Mouse (Mus musculus) right cerebral cortex, postnatal 36 days (tissue): ENCODE measurements around the gene Moap1.
A peak's percentile ranks its signal among the peaks of the same experiment; 100 is the strongest.

Experiments
- DNase-seq, 2 experiments: peaks; one replicate each; pipeline ENCODE4 v3.0.0; 2022; ENCODE audit warnings: low spot score in 2 of 2, mixed read lengths in 1 of 2

The Moap1 gene

DNA sequence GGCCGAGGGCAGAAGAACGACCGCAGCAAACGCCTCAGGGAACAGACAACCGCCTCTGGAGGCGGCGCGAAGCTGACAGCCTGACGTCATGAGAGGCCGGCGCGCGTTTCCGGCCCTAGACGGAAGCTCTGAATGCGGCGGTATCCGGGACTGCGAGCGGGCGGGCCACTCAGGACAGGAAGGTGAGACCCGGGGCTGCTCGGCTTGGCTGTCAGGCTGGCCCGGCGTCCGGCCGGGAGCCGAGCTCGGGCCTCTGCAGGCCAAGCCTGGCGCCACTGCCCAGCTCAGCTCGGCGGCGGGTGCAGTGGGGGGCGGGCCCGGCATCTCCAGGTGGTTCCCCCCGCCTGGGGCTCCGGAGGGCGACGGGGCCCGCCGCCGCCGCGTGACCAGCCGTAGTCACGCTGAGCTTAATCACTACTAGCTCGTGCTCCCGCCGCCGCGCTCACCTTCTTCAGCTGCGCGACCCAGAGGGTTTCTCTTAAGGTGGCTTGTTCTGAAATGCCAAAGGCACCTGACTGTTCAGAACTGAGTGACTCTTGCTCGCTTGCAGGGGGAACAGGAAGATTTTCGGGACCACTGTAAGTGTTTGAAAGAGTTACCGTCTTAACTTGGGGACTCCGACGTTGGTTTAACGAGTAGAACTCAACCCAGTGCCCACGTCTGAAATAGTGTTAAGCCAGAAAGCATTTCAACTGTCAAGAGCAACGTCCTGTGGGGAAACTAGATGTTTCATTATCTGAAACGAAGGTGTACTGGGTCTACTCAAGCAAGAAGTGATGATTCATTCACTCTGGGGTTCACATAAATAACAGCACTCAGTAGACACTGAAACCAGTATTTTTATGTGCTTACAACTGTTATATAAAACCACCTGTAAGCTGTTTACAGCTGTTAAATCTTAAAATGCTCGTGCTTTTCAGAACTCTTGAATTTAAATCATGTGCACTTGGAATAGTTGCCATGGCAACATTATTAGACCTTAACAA lies at the start of gene Moap1, which contains the start of gene Tmem251:
Gene Moap1 (minus strand): TSS at position 73 of the 986 bp plus-strand sequence.
Gene Tmem251 (plus strand): TSS at position 174 of the 986 bp plus-strand sequence.
- DNase-seq: peak; percentile 89 to 91

DNA sequence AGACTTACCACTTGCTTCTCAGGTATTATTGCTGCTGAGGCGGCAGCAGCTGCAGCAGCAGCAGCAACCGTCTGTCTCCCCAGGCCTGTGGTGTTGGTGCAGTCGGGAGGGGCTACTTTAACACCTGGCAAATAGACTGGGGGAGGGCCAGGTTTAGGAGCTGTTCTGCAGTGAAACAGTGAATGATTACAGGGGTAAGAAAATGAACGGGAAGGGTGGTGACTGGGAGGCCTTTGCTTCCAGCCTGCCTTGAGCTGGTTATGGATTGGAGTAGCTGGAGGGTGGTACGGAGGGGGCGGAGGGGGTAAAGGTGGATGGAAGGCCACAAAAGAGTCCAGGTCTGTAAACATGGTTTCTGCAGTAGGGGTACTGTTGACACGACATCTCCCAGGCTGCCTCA lies 44.5 kb upstream of the Moap1 start:
- DNase-seq: no peak

DNA sequence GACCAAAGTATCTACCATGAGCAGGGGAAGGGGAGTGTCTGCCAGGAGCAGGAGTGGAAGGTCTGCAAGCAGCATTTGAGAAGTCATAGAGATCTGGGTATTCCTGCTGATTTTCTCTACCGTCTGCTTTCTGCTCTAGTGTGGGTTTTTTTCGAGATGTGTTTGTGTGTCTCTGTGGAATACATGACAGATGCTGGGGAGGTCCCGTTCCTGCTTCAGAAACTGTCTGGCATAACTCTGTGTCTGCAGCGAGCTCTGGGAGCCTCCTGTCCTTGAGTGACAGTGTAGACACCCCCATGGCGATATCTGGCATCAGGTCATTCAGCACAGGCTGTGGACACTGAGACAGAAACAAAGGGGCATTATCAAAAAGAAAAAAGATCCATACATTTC lies 42.1 kb upstream of the Moap1 start:
- DNase-seq: no peak

DNA sequence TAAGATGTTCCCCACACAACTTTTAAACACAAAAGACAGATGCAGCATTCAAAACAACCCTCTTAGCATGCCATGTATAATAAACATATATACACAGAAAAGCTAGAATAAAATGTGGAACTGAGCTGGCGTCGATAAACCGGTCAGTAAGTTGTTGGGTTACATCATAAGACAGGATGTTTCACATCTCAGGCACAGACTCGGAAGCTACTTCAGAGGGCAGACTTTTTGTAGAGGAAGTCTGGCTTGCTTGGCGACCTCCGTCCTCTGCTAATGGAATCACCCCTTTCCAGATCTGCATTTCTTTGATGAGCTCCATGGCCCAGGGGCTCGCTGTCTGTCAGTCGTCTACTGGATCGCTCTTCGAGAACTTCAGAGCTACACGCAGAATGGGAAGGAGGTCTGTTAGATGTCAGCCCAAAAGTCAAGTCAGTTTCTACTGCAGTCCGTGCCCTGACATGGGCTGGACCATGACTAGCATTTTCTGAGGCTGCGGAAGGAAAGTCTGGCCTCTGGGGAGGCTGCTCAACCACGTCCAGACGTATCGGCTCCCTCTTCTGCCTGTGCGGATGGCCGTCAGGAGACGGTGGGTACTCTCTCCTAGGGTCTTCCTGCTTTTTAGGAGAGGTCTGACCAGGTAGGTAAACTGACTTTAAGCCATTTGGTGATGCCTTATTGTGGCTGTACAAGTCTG lies 41.6 kb upstream of the Moap1 start:
- DNase-seq: no peak

DNA sequence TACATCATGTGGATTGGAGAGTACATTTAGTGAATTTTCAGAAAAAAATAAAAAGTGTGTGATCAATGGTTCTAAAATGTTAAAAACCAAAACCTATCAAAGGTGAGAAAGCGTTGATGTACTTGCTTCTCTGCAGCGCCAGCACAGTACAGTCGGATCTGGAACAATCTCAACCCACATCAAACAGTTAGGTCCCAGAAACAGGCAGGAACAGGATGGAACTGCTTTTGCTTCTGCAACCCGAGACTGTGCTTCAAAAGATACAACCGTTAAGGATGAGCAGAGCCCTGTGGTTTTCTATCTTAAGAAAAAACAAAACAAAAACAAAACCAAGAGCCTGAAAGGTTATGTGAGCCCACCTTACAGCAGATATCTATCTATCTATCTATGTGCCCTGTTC lies 39.4 kb upstream of the Moap1 start:
- no peak for DNase-seq

DNA sequence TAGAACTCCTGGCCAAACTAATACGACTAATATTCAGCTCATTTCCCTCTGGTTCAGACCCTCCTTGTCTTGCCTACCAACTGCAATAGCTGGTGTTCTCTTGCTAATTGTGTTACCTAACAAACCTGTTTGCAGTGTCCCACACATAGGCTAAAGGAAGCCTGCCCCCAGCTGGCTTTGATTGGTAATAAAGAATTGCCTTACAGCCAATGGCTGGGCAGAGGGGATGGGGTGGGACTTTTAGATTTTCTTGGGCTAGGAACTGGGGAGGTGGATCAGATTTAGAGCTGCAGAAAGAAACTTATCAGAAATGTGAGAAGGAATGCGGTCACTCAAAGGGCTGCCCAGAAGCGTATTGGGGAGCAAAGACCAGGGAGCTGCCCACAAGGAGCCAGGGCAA lies 36.0 kb upstream of the Moap1 start:
- no peak for DNase-seq

DNA sequence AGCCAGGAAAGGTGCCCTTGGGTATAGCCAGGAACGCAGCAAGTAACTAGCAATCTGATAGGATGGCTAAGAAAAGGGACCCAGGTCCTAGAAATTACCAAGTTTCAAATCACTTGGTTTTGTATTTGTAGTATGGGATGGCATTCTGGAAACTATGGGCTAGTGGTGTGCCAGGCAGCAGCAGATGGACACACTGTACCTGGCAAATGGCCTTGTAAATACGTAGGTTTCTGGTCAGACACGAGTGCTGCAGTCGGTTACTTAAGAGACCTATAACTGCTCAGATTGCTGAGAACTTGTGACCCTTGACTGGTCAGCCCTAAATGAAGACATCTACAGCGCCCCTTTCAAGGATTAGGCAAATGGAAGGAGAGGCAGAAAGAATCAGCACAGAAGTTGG lies 34.7 kb upstream of the Moap1 start:
- DNase-seq: no peak

DNA sequence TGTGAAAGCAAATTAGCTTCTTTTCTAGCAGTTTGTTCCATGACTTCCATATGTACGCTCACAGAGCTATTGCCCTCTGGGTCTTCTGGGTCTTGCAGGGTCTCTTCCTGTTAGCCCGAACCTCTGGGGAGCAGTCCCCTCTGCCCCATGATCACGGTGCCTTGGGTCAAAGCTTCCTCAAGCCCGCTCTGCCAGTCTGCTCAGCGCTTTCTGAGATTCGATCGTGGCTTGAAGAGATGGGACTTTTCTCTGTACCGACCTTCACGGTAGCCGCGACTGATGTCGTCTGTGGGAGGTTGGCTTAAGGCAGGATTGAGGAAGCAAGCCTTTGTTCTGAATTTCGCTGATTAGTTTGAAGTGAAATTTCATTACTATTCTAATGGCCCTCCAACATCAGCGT lies 32.6 kb upstream of the Moap1 start:
- no peak for DNase-seq

DNA sequence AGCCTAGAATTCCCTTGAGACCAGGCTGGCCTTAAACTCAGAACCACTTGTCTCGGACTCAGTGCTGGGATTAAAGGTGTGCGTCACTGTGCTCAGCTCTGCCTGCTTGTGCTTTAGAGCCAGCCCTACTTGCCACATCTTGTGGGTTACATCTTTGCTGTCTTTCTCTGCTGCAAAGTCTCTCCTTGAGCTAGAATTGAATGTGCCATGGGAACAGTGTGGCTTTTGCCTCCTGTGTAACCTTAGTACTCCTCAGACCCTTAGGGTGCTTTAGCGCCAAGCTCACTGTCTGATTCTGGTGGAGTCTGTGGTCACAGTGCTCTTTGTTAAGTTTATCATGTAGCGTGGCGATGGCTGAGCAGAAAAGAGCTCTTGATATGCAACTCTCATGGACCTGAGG lies 29.2 kb upstream of the Moap1 start:
- no peak for DNase-seq

DNA sequence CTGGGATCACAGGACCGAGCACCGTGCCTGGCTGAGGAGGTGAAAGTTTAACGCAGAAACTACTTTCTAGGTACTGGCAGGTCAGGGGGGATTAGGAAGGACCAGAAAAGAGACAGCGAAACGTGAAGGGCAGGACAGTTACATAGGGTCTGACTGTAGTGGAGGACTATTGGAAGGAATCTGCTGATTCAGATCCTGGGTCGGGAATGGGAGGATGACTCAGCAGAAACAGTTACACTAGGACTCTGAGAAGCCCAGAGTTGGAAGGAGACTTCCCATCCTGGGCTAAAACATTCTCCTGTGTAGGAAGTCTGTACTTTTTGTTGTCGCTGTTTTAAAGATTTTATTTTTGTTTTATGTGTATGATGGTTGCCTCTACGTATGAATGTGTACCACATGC lies 28.1 kb upstream of the Moap1 start:
- DNase-seq: no peak

DNA sequence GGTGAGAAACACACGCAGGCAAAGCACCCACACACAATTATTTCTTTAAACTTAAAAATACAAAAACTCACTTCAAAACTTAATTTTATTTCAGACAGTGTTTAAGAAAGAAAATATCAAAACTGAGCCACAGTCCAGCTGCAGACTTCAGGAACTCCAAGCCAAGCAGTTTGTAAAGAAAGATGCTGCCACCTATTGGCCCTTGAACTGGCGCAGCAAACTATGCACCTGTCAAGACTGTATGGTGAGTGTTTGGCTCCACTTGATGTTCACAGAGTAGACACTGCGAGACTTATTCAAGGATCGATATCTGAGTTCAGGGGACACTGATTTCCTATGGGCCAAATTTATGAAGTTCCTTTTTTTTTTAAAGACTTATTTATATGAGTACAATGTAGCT lies 25.5 kb upstream of the Moap1 start:
- DNase-seq: no peak

DNA sequence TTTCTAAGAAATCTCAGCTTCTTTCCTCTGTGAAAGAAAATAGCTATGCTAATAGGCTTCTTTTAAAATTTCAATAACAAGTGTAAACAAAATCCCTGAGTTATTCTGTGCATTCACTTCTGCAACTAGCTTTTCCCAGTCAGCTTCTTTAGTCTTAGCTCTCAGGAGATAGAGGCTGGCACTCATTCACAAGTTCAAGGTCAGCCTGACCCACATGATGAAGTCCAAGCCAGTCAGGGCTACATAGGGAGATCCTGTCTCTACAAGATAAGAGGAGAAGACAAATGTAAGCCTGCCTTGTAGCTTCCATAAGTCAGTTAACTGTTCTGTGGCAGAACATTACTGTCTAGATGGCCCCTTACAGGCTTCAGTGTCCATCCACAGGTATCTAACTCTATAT lies 20.2 kb upstream of the Moap1 start:
- DNase-seq: no peak

DNA sequence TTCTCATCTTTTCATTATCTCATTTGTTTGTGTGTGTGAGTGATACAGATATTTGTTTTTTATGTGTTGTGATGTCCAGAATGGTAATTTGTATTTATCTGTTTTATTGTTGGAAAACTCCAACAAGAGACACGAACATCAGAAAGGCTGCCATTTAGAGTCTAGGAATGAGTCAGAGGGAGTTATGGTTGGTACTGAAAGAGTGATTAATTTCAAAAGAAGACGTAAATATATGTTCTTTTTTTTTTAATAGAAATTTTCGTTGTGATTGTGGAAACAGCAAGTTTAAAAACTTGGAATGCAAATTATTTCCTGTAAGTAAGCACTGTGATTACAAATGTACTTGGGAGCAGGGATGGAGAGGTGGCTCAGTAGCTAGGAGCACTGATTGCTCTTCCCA lies 18.2 kb upstream of the Moap1 start:
- DNase-seq: no peak

DNA sequence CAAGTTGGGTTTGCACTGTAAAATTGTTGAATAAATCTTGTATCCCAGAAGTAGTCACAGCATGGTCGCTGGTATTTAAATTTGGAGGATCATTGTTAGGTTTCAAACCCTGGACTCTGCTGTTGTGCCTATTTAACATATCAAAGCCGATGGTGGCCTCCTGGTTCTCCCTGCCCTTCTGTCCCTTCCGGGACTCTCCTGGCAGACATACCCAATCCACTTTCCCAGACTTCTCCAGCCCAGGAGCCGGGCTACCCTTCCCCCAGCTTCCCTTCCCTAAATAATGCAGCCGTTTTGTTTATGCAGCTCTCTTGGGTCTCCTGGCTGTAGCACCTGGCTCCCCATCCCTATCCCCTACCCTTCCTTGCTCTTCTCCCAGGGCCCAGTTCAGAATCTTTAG lies 15.5 kb upstream of the Moap1 start:
- no peak for DNase-seq

DNA sequence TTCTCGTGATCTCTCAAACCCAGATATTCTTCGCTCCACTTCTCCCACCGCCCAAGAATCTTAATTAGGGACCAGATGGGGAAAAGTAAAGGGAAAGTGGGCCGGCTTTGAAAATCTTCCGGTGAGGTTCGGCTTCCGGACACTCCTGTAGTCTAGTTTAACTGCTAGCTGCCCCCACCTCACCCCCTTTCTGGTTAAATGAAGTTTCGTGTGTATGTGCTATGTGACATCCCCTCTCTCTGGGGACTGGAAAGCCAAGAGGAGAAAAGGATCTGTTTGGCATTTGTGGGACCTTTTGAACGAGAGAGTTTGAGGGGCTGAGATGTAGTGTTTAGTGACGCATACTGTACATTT lies 14.9 kb upstream of the Moap1 start, which contains the start of gene Gm20604:
Gene Gm20604 (minus strand): TSS at position 270 of the 354 bp plus-strand sequence.
- DNase-seq: no peak

DNA sequence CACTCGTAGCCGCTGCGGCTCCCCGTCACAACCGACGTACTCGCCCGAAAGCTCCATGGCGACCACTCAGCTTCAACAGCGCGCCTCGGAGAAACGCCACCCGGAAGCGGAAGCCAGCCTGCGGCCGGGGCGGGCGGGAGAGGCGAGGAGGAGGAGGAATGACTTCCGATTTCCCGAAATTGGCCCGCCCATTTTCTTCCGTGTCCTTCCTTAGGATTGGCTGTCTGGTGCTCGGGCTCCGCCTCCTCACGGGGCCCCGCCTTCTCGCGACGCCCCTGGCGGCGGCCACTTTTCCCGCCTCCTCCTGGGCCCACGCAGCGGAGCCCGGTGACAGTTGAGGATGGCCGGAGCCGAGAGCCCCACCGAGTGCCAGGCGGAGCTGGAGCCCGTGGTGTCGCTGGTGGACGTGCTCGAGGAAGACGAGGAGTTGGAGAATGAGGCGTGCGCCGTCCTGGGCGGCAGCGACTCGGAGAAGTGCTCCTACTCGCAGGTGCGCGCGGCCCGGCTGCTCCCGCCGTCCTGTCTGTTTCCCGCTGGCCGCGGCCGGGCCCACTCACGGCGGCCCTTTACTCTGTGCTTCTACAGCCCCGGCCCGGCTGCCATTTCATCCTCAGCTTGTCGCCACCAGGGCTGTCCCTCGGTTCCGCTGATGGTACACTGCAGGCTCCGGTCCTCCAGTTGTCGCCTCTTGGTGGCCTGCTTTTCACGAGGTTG lies 14.4 kb upstream of the Moap1 start, which contains the start of the genes Gm28051, Gon7 and Ubr7:
Gene Gm28051 (minus strand): TSS at position 77 of the 714 bp plus-strand sequence.
Gene Gon7 (minus strand): TSS at position 115 of the 714 bp plus-strand sequence.
Gene Ubr7 (plus strand): TSS at position 279 of the 714 bp plus-strand sequence.
- peak; percentile 93 to 96 for DNase-seq

DNA sequence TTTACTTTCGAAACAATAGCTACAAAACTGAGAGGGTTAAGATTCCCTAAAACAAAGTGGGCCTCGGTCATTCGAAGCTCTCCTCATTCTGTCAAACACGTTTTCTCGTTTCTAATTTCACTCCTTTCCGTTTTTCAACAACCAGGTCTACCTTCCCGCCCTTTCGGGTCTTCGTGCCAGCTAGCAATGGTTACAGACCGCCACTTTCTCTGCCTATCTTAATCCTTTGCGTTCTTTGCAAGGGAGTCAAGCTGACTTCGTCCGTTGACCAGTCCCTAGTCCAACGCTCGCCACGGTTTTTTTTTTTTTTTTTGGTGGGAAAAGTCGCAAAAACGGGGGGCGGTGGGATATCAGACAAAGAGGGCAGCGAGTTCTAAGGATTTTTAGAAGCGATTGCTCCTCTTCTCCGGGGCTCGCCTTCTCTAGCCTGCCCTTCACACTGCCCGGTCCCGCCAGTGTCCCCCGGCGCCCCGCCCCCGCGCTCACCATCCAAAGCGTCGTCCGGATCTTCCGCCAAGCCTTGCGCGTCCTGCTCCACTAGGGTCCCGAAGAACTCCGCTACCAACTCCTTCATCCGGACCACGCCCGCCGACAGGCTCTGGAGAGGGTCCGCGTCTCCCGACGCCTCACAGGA lies 13.7 kb upstream of the Moap1 start:
- no peak for DNase-seq

DNA sequence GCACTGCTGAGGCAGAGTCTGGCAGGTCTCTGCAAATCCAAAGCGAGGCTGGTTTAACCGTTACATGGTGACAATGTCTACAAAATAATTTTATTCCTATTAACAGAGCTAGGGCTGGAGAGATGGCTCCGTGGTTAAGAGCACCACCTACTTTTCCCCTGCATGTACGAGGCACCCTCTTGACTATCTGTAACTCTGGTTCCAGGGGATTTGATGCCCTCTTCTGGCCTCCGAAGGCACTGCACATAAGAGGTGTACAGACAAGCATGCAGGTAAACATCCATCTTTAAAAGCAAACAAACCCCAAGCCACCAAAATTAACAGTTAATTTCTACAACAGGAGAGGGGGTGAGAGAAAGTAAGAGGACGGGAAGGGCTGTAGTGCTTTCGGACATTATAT lies 12.8 kb upstream of the Moap1 start:
- DNase-seq: no peak

DNA sequence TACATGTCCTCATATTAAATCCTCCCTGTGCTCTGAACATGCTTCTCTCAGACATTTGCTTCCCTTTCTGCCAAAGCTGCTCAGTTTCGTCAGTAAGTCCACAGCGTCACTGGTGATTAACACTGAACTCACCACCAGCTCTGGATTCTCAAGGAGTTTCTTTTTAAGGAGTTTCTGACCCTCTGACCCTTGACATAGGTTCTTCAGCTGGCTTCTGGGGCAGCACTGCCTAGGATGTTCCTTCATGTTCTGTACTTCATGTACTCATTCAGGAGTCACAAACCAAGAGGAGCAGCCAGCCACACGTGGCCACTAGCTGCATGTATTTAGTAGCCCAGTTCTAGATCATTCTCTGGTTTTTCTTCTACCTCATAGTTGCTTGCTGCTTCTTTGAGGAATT lies 4.8 kb upstream of the Moap1 start:
- no peak for DNase-seq

DNA sequence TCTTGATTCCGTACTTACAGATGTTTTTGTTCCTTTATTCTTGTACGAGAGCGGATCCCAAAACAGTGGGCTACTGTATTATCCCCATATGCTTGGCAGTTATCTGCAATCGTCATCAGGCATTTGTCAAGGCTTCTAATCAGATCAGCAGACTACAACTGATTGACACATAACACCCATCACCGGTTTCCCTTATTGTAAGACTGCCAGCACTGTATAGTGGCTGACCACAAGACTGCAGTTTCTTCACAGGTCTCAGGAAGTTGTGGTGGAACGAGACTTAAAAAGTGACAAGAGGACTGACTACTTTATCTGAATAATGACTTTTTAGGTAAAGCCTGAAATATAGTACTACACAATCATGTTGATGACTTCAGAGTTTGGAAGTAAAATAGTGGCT lies 1.4 kb upstream of the Moap1 start:
- DNase-seq: no peak

DNA sequence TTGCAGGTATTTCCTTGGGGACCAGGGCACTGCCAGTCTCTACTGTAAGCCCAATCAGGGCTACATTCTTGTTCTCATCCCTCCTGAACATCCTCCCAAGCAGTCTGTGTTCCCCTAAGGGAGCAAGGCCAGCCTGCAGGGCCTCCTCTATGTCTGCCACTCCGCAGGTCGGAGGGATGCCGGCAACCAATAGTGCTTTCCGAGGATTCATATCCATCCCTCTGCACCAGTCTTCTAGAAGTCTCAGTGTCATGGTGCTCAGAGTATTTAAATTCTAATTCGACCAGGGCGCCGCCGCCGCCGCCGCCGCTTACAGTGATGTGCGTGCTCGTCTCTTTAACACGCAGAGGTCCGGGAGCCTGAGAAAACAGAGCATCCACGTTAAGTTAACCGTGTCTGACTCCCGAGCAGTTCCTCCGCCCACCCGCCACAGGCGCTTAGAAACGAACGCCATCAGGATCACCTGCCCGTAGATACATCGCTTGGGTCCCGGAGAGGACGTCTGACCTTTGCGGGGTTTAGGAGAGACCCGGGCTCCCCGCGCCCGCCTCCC lies 349 bp downstream of the Moap1 start:
- no peak for DNase-seq
